Mouse (Mus musculus): ENCODE results near the gene Cyp2d22.
"Not testable (repeated sequence)": the region's sequence is repeated elsewhere in the genome, so short reads cannot be mapped to it uniquely, and the experiment has no call there.

The Cyp2d22 gene

GRCm38 (mm10) chr15:82376393-82377138 is 3.5 kb downstream of the Cyp2d22 start:
- no peak for DNase-seq (ENCODE audit: low read depth, low spot score)

GRCm38 (mm10) chr15:82375855-82376254 is 4.2 kb downstream of the Cyp2d22 start:
- DNase-seq (ENCODE audit: low read depth, low spot score): no peak

GRCm38 (mm10) chr15:82374437-82374836 is 5.6 kb downstream of the Cyp2d22 start:
- no peak for DNase-seq (ENCODE audit: low read depth, low spot score)

DNA sequence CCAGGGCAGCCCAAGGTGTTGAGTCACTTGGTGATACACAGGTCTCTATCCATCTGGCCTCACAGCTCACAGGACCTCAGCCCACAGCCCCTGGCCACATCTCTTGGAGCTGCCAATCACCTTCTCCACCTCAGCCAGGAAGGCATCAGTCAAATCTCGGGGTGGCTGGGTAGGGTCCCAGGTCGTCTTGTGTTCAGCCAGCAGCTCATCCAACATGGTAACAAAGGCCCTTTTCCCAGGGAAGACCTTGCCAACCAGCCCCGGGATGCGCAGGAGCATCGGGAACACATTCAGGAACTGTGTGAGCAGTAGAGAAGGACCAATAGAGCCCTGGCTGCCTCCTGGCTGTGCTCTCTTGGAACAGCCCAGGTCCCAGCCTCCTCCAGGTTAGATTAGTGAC is 7.1 kb downstream of the Cyp2d22 start:
- DNase-seq (ENCODE audit: low read depth, low spot score): no peak

DNA sequence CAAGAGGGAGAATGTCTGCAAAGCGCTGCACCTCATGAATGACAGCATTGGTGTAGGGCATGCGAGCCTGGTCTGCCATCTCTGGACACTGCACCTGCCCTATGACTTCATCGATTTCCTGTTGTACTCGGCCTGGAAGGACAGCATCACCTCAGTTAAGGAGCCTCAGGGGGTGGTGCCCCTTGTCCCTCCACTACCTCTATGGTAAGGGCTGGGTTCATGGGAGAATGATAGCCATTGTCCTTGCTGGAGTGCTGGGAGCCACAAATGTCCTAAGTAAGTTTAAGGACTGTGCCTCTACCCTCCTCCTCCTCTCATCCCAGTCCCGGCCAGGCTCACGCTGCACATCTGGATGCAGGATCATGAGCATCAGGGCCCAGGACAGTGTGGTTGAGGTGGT is 7.6 kb downstream of the Cyp2d22 start:
- no peak for DNase-seq (ENCODE audit: low read depth, low spot score)

DNA sequence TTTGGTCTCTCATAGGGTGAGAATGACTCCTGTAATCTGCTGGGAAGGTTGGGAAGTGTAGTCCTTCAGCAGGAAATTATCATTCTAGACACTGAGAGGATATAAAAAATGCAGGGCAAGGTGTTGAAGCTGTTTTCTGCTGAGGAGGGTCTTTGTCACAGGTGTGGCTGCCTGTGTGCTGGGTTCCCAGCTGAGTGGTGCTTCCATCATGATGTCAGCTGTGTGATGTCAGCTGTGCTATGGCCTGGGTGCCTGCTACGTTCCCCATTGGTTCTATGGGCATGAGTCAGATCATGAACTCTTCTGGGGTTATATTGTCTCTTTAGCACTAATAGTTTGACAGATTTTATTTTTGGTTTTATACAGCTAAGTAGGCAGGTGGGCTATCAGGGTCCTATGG is 11.2 kb downstream of the Cyp2d22 start:
- DNase-seq (ENCODE audit: low read depth, low spot score): no peak

DNA sequence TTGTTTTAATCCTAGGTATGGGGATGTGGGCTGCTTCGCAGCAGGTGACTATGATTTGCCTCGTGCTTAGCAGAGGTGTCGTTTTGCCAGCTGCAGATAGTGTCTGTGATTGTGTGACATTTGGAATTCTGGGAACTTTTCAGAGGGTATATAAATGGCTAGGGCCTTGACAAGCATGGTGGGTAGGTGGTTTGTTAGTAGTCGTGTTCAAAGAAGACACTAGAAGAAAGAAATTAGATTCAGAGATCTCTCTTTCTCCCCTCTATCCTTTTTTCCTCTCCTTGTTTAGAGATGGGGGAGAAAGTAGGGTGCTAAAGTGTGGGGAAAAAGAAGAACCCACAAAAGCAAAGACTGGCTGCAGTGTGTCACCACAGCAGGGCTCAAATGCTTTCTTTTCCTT is 11.9 kb downstream of the Cyp2d22 start:
- no peak for DNase-seq (ENCODE audit: low read depth, low spot score)

- not testable (repeated sequence) for DNase-seq (ENCODE audit: low read depth, low spot score)
These were observed 15.5 kb downstream of the Cyp2d22 start for GRCm38 (mm10) chr15:82364561-82364960.

GRCm38 (mm10) chr15:82363801-82364200 is 16.3 kb downstream of the Cyp2d22 start:
- not testable (repeated sequence) for DNase-seq (ENCODE audit: low read depth, low spot score)

DNA sequence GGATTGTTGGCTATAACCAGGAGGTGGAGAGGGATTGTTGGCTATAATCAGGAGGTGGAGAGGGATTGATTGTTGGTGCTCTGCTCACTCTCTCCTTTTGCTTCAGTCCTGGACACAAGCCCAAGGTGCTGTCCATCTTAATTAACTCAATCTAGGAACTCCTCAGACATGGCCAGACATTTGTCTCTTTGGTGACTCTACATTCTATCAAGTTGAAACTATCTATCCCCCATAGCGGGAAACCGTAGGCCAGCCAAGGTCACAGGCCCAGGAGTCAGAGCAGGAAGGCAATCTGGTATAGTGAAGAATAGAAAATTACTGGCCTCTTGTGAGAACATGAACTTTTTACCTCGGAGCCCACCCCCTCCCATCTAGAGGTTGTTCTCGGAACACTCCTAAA is 17.8 kb downstream of the Cyp2d22 start:
- no peak for DNase-seq (ENCODE audit: low read depth, low spot score)

GRCm38 (mm10) chr15:82361459-82362018 is 18.5 kb downstream of the Cyp2d22 start:
- DNase-seq (ENCODE audit: low read depth, low spot score): no peak

GRCm38 (mm10) chr15:82358431-82359260 is 21.4 kb downstream of the Cyp2d22 start:
- DNase-seq (ENCODE audit: low read depth, low spot score): no peak

- DNase-seq (ENCODE audit: low read depth, low spot score): peak; percentile 99
These were observed 25.7 kb downstream of the Cyp2d22 start, which contains the start of gene Ndufa6 for GRCm38 (mm10) chr15:82354126-82354945. Ndufa6 (minus strand) TSS chr15:82354322.

DNA sequence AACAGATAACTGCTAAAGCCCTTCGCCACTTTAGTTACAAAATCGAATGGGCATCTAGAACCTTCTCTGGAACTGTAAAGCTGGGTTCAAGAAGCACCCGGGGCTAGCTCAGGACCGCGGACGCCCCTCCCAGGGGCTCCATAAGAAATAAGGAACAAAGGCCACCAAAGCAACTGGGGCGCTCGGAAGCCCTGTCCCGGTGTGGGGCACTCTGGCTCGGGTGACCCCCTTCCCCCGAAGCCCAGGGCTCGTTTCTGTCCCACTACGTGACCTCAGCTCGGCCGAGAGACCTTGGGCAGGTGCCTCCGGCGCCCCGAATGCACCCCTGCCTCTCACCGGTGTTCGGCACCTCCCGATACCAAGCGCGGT is 26.3 kb downstream of the Cyp2d22 start:
- no peak for DNase-seq (ENCODE audit: low read depth, low spot score)

DNA sequence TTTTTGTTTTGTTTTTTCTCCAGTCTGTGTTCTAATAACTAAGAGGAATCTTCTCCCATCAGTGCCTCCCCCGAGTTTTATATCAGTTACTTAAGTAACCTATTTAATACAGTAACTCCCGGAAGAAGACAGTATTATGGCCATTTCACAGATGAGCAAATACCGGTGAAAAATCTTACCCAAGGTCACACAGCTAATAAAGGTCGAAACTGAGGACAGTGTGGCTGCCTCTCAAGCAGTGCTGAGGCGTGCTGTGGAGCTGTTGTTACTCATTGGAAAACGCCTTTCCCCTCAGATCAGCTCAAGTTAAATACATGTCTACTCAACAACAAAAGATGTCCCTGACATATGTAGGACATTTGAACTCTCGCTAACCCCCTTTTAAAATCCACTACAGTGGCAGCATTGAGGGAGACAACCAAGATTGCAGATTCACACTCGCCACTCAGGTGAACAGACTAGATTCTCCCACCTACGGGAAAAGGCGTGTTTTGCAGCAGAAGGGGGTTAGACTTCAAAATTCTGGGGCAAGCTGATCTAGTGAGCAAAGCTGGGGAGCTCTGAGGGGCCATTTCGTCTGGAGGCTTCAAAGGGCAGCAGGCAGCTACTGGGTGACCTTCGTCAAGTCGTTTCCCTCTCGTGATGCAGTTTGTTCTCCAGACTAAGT is 26.8 kb downstream of the Cyp2d22 start:
- no peak for DNase-seq (ENCODE audit: low read depth, low spot score)

- DNase-seq (ENCODE audit: low read depth, low spot score): no peak
These were observed 28.6 kb downstream of the Cyp2d22 start for GRCm38 (mm10) chr15:82351480-82351879.

DNA sequence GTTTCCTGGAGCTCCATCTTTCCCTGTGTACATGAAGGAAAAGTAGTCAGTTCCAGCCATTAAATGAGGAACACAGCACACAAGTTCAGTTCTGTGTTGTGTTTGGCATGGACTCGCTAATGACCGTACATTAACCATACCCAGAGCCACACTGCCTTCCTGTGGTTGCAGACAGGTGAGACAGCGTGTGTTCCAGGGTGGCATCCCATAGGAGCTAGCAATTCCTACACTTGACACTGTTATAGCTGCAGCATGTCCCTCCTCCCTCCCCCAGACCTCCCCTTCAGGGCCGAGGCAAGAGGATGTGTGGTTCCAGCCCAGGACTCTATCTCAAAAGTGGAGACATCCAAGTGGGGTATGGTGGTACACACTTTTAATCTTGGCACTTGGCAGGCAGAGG is 29.7 kb downstream of the Cyp2d22 start:
- DNase-seq (ENCODE audit: low read depth, low spot score): no peak

DNA sequence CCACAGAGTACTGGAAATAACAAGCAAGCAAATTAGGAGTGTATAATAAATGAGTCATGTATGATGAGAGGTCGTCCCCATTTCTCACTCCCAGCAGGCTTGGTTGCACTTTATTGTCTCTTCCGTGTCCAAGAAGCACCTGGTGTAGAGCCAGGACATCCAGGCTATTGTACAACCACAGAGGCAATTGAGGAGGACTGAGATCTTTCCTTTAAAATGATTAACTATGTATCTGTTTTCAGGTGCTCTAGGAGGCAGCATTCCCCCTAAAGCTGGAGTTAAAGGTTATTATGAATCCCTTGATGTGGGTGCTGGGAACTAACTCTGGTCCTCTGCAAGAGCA is 31.1 kb downstream of the Cyp2d22 start:
- no peak for DNase-seq (ENCODE audit: low read depth, low spot score)

GRCm38 (mm10) chr15:82348258-82348998 is 31.6 kb downstream of the Cyp2d22 start:
- no peak for DNase-seq (ENCODE audit: low read depth, low spot score)

GRCm38 (mm10) chr15:82347852-82348251 is 32.2 kb downstream of the Cyp2d22 start:
- DNase-seq (ENCODE audit: low read depth, low spot score): no peak

- no peak for DNase-seq (ENCODE audit: low read depth, low spot score)
These were observed 32.8 kb downstream of the Cyp2d22 start for GRCm38 (mm10) chr15:82347303-82347676.

Data from mesoderm, embryonic 11.5 days (tissue).